Mouse (Mus musculus): ENCODE results near the gene Acsl4.

DNA sequence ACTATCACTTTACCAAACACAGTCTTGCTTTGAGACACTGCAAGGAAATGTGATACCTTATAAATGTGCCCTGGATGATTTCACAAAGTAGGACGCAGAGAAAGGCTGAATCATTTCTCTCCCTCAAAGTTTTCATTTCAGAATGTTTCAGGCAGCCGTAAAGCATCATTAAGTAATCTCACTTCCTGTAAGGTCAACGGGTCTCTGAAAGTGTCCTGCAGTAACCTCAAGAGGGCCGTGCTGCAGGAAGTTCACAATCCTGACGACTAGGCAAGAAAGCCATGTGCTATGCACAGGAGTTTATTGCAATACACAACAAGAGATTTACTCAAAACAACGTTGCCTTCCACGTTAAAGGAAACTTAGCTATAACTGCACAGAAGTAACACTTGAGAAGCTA is 20.4 kb downstream of the Acsl4 start:
- TF ChIP-seq SRF (IDR thresholded peaks at IDR 0.05; ENCODE audit: control insufficient read depth, insufficient read length, low read depth) (no peak), POLR2A (IDR thresholded peaks at IDR 0.05; ENCODE audit: insufficient read length, low read depth) (no peak), TCF12 (IDR thresholded peaks at IDR 0.05; ENCODE audit: insufficient read depth, poor library complexity, severe bottlenecking) (no peak), MAX (IDR thresholded peaks at IDR 0.05; ENCODE audit: low read depth) (no peak), TCF3 (IDR thresholded peaks at IDR 0.05; ENCODE audit: insufficient read length, low read depth) (no peak), USF1 (IDR thresholded peaks at IDR 0.05; ENCODE audit: low read depth) (no peak)
